Mouse (Mus musculus): ENCODE results near the gene Abhd5. TPM values are rescaled to one million over a fixed set of nuclear protein-coding genes. Genes with fewer than 3 reads are reported as not detected.

Gene Abhd5
- total RNA-seq, 2 experiments from 2014 or later = 63.8 to 68.7 TPM

DNA sequence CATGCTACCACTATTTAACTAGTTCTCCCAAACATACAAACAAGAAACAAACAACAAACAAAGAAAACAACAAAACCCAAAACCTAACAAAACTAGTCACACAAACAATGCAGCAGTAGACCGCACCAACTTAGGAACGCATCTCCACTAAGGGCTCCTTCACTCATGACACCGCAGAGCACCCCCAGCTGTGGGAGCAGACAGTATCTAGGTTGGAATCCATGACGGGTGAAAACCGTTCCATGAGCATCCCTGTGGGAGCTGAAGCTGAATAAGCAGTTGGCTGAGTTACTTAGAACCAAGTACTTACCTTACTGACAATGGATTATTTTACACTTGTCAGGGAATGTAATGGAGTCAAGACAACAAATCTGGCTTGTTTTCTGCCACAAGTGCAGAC is 5.3 kb upstream of the Abhd5 start:
- DNase-seq = no peak

GRCm38 (mm10) chr9:122347882-122348281 is 3.5 kb upstream of the Abhd5 start:
- no peak for DNase-seq

- DNase-seq = no peak
These were observed 2.1 kb upstream of the Abhd5 start for GRCm38 (mm10) chr9:122349286-122349685.

DNA sequence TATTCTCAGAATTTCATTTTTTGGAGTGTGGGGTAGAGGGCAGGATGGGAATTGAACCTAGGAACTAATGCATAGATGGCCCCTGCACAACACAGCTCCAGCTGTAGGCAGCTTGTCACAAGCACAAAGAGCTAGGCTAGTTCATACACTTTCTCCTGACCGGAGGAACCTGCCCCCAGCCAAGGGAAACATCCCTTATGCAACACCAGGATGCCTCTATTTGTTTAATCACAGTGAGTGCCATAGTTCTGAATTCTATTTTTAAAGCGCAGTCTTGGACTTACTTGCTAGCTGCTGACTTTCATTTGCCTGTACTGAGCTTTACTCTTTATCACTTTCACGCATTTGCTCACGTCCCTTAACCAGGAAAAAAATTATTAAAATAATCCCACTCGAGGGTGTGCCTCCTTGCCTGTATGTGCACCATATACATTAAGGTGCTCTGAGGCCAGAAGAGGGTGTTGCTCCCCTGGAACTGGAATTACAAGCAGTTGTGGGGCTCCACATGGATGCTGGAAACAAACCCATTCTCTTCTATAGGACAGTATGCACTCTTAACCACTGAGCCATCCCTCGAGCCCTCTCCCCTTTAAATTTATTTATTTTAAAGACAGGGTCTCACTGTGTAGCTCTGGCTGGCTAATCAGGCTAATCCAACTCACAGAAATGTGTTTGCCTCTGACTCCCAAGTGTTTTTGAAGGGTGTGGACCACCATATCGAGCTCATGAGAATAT is 845 bp upstream of the Abhd5 start:
- DNase-seq = peak; percentile 36 to 62

DNA sequence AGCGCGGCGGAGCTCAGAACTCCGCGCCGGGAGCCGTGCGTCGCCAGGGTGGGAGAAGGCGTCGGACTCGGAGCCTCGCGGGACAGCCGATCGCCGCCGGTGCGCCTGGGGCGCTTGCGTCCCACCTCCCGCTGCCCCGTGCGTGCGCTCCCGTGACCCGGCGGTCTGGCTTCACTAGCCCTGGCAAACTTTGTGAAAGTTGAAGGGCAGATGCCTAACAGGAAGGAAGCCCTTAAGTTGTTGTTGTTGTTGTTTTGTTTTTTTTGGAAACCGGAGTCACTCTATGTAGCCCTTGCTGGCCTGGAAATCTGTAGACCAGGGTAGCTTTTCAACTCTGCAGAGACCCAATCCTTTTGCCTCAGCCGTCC is 601 bp downstream of the Abhd5 start:
- no peak for DNase-seq

- DNase-seq = peak in 1 of 2 experiments; percentile 25
These were observed 1.5 kb downstream of the Abhd5 start for GRCm38 (mm10) chr9:122352911-122353310.

GRCm38 (mm10) chr9:122354240-122354639 is 2.8 kb downstream of the Abhd5 start:
- DNase-seq = no peak

DNA sequence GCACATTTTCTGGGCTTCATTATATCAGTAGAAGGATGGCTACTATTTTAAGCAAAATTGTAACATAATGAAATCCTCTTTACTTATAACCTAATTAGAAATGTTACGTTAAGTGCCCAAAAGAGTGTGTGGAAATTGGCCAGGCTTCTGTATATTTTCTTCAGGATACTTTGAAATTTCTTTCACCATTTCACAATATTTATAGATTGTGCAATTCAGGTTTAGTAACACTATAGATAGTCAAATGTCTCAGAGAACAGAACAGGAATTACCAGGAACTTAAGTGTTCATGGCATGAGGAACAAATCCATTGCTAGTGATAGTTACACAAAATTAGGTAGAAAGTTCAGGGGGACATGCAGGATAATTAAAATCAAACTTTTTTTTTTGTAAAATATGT is 5.7 kb downstream of the Abhd5 start:
- DNase-seq = no peak

- no peak for DNase-seq
These were observed 6.2 kb downstream of the Abhd5 start for GRCm38 (mm10) chr9:122357626-122358025.

DNA sequence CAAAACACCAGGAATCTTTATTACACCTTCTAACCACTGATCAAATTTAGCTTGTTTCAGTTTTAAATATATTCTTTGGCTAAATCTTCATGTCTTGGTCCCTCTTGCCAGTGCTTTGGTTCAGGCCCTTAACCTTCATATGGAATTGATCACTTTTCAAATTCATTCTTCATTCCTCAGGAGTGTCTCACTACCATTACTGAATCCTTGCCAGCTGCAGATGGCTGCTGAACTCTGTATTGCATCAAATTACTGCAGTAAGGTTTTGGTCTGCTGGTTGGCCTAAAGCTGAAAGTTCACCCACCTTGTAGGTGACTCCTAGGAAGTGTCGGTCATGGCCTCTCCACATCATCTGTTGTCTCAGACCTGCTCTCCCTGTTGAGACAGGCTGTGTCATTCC is 12.8 kb downstream of the Abhd5 start:
- DNase-seq = no peak

GRCm38 (mm10) chr9:122370292-122370794 is 18.9 kb downstream of the Abhd5 start:
- no peak for DNase-seq

- DNase-seq = no peak
These were observed 21.1 kb downstream of the Abhd5 start for GRCm38 (mm10) chr9:122372506-122372905.

DNA sequence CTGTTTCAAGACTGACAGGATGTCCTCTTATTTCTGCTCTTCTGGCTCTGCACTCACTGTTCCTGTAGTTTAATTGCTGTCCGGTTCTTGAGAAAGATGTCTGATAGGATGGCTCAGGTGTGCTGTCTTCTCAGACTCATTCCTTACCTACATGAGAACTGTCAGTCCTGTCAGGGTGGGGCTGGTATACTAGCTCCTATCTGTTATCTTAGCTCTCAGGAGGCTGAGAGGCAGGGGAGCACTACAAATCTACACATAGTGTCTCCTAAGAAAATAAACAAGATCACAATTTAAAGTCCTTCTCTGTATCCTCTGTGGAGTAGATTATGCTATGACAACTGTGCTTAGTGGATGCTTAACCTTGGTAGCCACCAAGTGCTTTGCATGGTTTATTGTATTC is 21.6 kb downstream of the Abhd5 start:
- no peak for DNase-seq

DNA sequence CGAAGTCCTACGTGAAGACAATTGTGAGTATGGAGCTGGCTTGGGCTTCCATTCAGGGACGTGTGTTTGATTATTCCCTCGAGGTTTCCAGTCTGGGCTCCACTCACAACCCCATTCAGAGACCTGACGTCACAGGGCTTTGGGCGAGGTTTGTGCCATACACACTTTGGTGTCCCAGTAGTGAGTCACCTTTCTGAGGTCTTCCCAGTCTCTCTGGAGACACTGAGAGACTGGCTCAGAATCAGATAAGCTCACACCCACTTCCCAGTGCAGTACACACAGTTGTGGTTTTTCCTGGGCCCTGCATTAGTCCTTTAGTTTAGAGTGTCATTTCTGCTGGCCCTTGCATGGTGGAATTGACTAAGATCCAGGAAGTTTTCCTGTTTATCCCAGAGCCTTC is 27.6 kb downstream of the Abhd5 start:
- no peak for DNase-seq

GRCm38 (mm10) chr9:122380959-122381358 is 29.6 kb downstream of the Abhd5 start:
- no peak for DNase-seq

DNA sequence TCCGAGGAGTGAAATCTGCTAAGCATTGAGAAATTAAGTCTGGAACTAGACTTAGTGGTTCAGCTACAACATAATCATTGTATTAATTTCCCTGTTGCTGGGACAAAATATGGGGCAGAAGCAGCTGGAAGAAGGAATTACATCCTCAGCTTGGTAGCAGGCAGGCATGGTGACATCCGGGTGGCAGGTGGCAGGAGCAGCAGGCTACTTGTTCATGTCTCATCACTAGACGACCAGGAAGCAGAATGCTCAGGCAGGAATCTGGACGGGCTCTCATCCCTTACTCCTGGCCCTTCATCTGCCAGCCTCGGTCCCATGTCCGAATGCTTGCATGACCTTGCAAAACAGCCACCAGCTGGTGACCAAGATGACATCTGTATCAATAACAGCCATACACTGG is 30.6 kb downstream of the Abhd5 start:
- no peak for DNase-seq

DNA sequence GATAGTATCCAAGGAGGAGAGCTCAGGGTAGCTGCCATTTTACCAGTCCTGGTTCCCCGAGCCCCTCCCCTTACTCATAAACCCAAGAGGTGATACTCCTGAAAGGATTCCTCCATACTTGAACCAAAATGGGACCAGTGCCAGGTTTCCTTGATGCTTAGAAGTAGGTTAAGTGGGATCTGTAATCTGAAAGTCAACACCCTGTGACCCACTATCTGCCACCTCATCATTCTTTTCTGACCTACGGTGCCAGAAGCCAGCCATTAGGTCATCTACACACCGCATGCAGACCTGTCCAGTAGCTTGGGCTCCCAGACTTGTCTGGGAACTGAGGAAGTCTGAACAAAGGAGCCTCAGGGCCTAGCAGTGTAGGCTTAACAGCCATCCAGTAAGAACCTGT is 34.6 kb downstream of the Abhd5 start:
- no peak for DNase-seq

- no peak for DNase-seq
These were observed 38.0 kb downstream of the Abhd5 start for GRCm38 (mm10) chr9:122389287-122389920.

DNA sequence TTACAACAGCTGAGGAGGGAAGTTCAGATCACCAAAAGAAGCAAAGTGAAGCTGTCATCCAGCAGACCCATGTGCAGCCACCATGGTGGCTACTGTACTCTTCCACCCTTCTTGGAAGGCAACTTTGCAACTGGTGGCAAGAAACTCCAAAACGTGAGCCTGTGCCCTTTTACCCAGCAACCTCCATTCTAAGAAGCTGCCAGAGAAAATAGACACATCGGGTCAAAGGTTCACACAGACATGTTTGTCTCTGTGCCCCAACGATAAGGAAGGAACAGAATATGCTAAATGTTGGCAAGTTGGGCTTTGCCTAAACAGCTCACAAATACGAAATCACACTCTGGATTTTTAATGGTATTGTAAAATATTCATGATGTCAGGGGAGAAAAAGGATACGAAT is 44.4 kb downstream of the Abhd5 start:
- DNase-seq = no peak

GRCm38 (mm10) chr9:122397156-122397555 is 45.7 kb downstream of the Abhd5 start:
- DNase-seq = no peak

- DNase-seq = no peak
These were observed 47.3 kb downstream of the Abhd5 start for GRCm38 (mm10) chr9:122398746-122399145.

DNA sequence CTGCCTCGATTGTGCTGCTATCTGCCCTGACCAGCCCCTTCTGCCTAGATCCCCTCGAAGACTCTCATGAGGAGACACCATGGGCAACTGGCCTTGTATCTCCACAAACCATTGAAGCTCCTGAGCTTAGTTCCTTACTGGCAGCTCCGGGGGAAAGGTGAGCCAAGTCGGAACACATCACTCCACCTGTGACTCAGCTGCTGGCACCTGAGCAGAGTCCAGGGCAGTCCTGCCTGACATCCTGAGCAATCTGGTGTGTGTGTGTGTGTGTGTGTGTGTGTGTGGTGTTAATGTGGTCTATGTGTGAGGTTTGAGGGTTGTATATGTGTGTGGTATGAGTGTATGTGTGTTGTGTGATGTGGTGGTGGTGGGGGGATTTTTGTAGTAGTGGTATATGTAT is 49.8 kb downstream of the Abhd5 start:
- no peak for DNase-seq

DNA sequence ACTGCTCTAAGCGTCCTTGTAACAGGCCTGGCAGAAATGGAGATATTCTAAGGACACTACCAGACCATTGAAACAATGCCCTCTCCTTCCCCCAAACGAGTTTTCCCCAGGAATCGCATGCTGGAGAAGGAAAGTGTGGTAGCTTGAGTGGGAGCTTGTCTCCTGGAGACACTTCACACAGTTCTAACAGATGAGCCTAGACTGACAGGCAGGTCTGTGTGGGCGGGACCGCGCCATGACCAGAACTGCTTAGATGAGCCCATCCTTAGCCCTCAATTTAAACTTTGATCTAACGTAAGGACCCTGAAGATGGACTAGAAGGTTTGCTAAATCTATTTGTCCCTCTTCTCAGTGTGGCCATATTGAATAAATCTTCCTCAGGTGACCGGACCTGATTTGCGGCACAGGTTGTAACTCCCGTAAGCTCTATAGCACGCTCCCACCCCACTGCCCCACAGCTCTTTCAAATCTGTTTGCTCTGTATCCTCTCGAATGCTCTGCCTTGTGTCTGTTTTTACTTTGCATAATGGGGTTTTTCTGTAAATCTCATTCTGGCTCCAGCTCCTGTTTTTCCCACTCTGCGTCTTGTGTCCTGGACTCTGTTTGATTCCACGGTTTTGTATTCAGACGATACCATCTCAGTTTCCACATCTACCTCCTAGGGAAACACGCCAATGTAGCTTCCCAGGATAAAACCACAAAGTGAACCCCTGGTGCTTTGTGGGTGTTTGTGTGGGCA is 59.2 kb downstream of the Abhd5 start:
- DNase-seq = no peak

All from heart, adult 18-20 months (tissue).